Mouse (Mus musculus): ENCODE data around the gene Tpk1. TPM values are rescaled to one million over a fixed set of nuclear protein-coding genes. Genes with fewer than 3 reads are reported as not detected.

Gene Tpk1
- polyA plus RNA-seq, 1 experiment from 2014 or later = 8.2 TPM

GRCm38 (mm10) chr6:43360214-43360613, 305.9 kb downstream of the Tpk1 start:
- no peaks in the 10 kb centered on the region for H3K4me1 ChIP-seq (ENCODE audit: control insufficient read depth, insufficient read depth, low read length)
- no peaks in the 10 kb centered on the region for H3K9me3 ChIP-seq (ENCODE audit: control insufficient read depth, low read length)
- WGBS = 29% methylated on average over 3 of the region's 3 CpGs
- no peaks in the 10 kb centered on the region for H3K27me3 ChIP-seq (replicated peaks; ENCODE audit: control insufficient read depth, insufficient read depth, low read length)
- H3K9ac ChIP-seq (ENCODE audit: low read depth, low read length) = no peak overlapping the region
- H3K4me3 ChIP-seq (ENCODE audit: low read depth, low read length) = no peak overlapping the region
- DNase-seq (ENCODE audit: low spot score) (peak; percentile 61), ATAC-seq (ENCODE audit: low read depth) (no peak)
- H3K36me3 ChIP-seq (ENCODE audit: control insufficient read depth, insufficient read depth, low read length) = no peaks in the 10 kb centered on the region
- H3K27ac ChIP-seq (replicated peaks; ENCODE audit: low read depth, low read length) = no peak overlapping the region
- H3K4me2 ChIP-seq (ENCODE audit: low read depth, low read length) = no peak overlapping the region

DNA sequence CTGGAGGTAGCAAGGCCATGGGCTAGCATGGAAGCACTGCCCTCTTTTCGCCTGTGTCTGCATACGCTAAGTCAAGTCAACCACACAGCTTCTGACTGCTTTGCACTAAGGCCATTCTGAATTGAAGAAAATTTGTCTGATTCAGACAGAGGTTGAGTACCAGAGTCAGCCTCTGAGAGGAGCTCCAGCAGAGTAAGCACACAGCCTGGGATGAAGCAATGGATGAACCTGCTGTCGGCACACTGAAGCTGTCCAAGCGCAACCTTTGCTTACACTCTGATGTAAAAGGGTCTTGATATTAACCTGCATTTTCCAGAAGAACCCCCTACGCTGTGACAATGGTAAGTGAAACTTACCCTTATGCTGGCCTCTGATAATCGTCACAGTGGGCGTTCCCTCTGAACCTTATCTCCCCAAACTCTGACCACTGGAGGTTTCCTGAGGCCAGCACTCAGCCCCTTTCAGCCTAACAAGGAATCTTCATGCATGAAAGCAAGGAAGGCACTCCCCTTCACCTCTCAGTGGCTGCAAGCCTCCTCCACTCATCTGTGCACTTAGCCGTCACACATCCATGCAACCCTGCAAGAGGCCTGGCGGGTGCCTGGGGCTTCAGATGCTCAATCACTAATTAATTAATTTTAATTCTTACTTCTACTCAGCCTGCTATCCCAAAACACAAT, 311.4 kb downstream of the Tpk1 start:
- no peaks in the 10 kb centered on the region for H3K36me3 ChIP-seq (ENCODE audit: control insufficient read depth, insufficient read depth, low read length)
- no peaks in the 10 kb centered on the region for H3K27me3 ChIP-seq (replicated peaks; ENCODE audit: control insufficient read depth, insufficient read depth, low read length)
- H3K4me3 ChIP-seq (ENCODE audit: low read depth, low read length) = no peak overlapping the region
- 84% methylated on average over 9 of the region's 9 CpGs for WGBS
- H3K9ac ChIP-seq (ENCODE audit: low read depth, low read length) = no peak overlapping the region
- H3K9me3 ChIP-seq (ENCODE audit: control insufficient read depth, low read length) = no peaks in the 10 kb centered on the region
- DNase-seq (ENCODE audit: low spot score) (no peak), ATAC-seq (ENCODE audit: low read depth) (no peak)
- H3K4me2 ChIP-seq (ENCODE audit: low read depth, low read length) = no peak overlapping the region
- no peaks in the 10 kb centered on the region for H3K4me1 ChIP-seq (ENCODE audit: control insufficient read depth, insufficient read depth, low read length)
- no peak overlapping the region for H3K27ac ChIP-seq (replicated peaks; ENCODE audit: low read depth, low read length)

GRCm38 (mm10) chr6:43353446-43353845, 312.6 kb downstream of the Tpk1 start:
- 86% methylated on average over 4 of the region's 4 CpGs for WGBS
- Histone ChIP-seq H3K4me3 (ENCODE audit: low read depth, low read length) (no peak overlapping the region), H3K4me1 (ENCODE audit: control insufficient read depth, insufficient read depth, low read length) (no peaks in the 10 kb centered on the region), H3K36me3 (ENCODE audit: control insufficient read depth, insufficient read depth, low read length) (no peaks in the 10 kb centered on the region), H3K9ac (ENCODE audit: low read depth, low read length) (no peak overlapping the region), H3K27ac (replicated peaks; ENCODE audit: low read depth, low read length) (no peak overlapping the region), H3K9me3 (ENCODE audit: control insufficient read depth, low read length) (no peaks in the 10 kb centered on the region), H3K4me2 (ENCODE audit: low read depth, low read length) (no peak overlapping the region), H3K27me3 (replicated peaks; ENCODE audit: control insufficient read depth, insufficient read depth, low read length) (no peaks in the 10 kb centered on the region)
- ATAC-seq (ENCODE audit: low read depth) (no peak), DNase-seq (ENCODE audit: low spot score) (no peak)

DNA sequence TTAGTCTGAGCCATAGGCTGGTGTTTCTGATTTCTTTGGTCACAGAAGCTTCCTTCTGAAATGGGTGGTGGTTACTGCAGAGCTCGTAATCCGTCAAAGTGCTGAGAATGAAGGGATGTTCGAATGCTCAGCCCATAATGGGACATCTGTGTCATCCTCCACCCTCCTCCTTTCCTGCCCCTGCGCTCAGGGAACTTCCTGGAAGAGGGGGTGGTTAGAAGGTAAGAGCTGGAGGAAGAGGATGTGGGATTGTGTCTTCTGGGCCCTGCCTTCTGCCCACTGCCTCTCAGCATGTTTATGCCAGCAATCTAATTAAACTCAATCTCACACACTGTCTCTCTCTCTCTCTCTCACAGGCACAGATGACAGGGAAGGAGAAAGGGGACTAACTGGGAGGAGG, 317.0 kb downstream of the Tpk1 start:
- H3K4me3 ChIP-seq (ENCODE audit: low read depth, low read length) = no peak overlapping the region
- H3K36me3 ChIP-seq (ENCODE audit: control insufficient read depth, insufficient read depth, low read length) = no peaks in the 10 kb centered on the region
- H3K4me1 ChIP-seq (ENCODE audit: control insufficient read depth, insufficient read depth, low read length) = no peaks in the 10 kb centered on the region
- H3K9ac ChIP-seq (ENCODE audit: low read depth, low read length) = no peak overlapping the region
- no peak overlapping the region for H3K4me2 ChIP-seq (ENCODE audit: low read depth, low read length)
- H3K9me3 ChIP-seq (ENCODE audit: control insufficient read depth, low read length) = no peaks in the 10 kb centered on the region
- no peak for ATAC-seq (ENCODE audit: low read depth)
- DNase-seq (ENCODE audit: low spot score) = no peak
- H3K27me3 ChIP-seq (replicated peaks; ENCODE audit: control insufficient read depth, insufficient read depth, low read length) = no peaks in the 10 kb centered on the region
- H3K27ac ChIP-seq (replicated peaks; ENCODE audit: low read depth, low read length) = no peak overlapping the region
- 73% methylated on average over 4 of the region's 4 CpGs for WGBS

- no peak overlapping the region for H3K4me2 ChIP-seq (ENCODE audit: low read depth, low read length)
- no peak overlapping the region for H3K4me3 ChIP-seq (ENCODE audit: low read depth, low read length)
- no peaks in the 10 kb centered on the region for H3K9me3 ChIP-seq (ENCODE audit: control insufficient read depth, low read length)
- H3K36me3 ChIP-seq (ENCODE audit: control insufficient read depth, insufficient read depth, low read length) = no peaks in the 10 kb centered on the region
- no peaks in the 10 kb centered on the region for H3K27me3 ChIP-seq (replicated peaks; ENCODE audit: control insufficient read depth, insufficient read depth, low read length)
- ATAC-seq (ENCODE audit: low read depth) (no peak), DNase-seq (ENCODE audit: low spot score) (no peak)
- H3K27ac ChIP-seq (replicated peaks; ENCODE audit: low read depth, low read length) = no peak overlapping the region
- H3K4me1 ChIP-seq (ENCODE audit: control insufficient read depth, insufficient read depth, low read length) = no peaks in the 10 kb centered on the region
- WGBS = 97% methylated on average over 1 of the region's 1 CpGs
- no peak overlapping the region for H3K9ac ChIP-seq (ENCODE audit: low read depth, low read length)
Observed at GRCm38 (mm10) chr6:43347637-43348036, 318.4 kb downstream of the Tpk1 start.

DNA sequence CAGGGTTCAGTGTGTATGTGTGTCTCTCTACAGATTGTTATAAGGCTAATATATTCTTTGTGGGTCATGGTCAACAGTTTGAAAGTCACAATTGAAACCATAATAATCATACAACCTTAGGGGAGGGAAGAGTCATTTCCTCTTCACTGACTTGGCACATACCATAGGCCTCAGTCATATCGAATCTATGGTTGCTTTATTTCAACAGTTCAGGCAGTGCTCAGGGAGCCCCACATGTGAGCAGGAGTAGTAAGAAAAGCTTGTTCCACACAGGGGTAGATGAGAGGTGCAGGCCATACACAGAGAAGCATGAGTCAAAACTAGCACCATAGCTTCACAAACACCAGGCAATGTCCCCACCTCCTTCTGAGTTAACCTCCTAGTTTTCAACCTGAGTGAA, 323.1 kb downstream of the Tpk1 start:
- 52% methylated on average over 1 of the region's 1 CpGs for WGBS
- Histone ChIP-seq H3K4me3 (ENCODE audit: low read depth, low read length) (no peak overlapping the region), H3K27me3 (replicated peaks; ENCODE audit: control insufficient read depth, insufficient read depth, low read length) (no peaks in the 10 kb centered on the region), H3K9me3 (ENCODE audit: control insufficient read depth, low read length) (no peaks in the 10 kb centered on the region), H3K9ac (ENCODE audit: low read depth, low read length) (no peak overlapping the region), H3K27ac (replicated peaks; ENCODE audit: low read depth, low read length) (no peak overlapping the region), H3K4me2 (ENCODE audit: low read depth, low read length) (no peak overlapping the region), H3K36me3 (ENCODE audit: control insufficient read depth, insufficient read depth, low read length) (no peaks in the 10 kb centered on the region), H3K4me1 (ENCODE audit: control insufficient read depth, insufficient read depth, low read length) (no peaks in the 10 kb centered on the region)
- no peak for DNase-seq (ENCODE audit: low spot score)
- no peak for ATAC-seq (ENCODE audit: low read depth)

DNA sequence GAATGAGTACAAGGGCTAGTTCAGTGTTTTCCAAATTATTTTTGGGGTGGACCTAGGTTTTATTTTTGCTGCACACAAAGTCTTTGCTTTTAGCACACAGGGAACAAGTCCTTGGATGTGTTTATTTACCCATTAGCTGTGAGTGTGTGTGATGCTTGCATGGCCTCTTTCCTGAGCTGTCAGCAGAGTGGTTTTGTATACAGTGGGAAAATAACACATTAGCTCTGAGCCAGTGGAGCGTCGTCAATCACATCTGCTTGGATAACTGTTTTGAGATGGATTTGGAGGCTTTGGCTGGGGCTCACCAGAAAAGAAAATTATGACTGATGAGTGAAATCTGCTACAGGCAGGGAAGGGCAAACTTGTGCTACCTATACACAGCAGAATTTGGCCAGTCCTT, 323.7 kb downstream of the Tpk1 start:
- no peak overlapping the region for H3K4me2 ChIP-seq (ENCODE audit: low read depth, low read length)
- no peaks in the 10 kb centered on the region for H3K36me3 ChIP-seq (ENCODE audit: control insufficient read depth, insufficient read depth, low read length)
- ATAC-seq (ENCODE audit: low read depth) (no peak), DNase-seq (ENCODE audit: low spot score) (no peak)
- WGBS = 49% methylated on average over 2 of the region's 2 CpGs
- no peaks in the 10 kb centered on the region for H3K27me3 ChIP-seq (replicated peaks; ENCODE audit: control insufficient read depth, insufficient read depth, low read length)
- H3K27ac ChIP-seq (replicated peaks; ENCODE audit: low read depth, low read length) = no peak overlapping the region
- H3K4me1 ChIP-seq (ENCODE audit: control insufficient read depth, insufficient read depth, low read length) = no peaks in the 10 kb centered on the region
- H3K9me3 ChIP-seq (ENCODE audit: control insufficient read depth, low read length) = no peaks in the 10 kb centered on the region
- no peak overlapping the region for H3K4me3 ChIP-seq (ENCODE audit: low read depth, low read length)
- H3K9ac ChIP-seq (ENCODE audit: low read depth, low read length) = no peak overlapping the region

GRCm38 (mm10) chr6:43338804-43339203, 327.3 kb downstream of the Tpk1 start:
- Histone ChIP-seq H3K27me3 (replicated peaks; ENCODE audit: control insufficient read depth, insufficient read depth, low read length) (no peaks in the 10 kb centered on the region), H3K4me3 (ENCODE audit: low read depth, low read length) (no peak overlapping the region), H3K36me3 (ENCODE audit: control insufficient read depth, insufficient read depth, low read length) (no peaks in the 10 kb centered on the region), H3K4me2 (ENCODE audit: low read depth, low read length) (no peak overlapping the region), H3K9ac (ENCODE audit: low read depth, low read length) (no peak overlapping the region), H3K4me1 (ENCODE audit: control insufficient read depth, insufficient read depth, low read length) (no peaks in the 10 kb centered on the region), H3K9me3 (ENCODE audit: control insufficient read depth, low read length) (no peaks in the 10 kb centered on the region), H3K27ac (replicated peaks; ENCODE audit: low read depth, low read length) (no peak overlapping the region)
- DNase-seq (ENCODE audit: low spot score) = no peak
- 52% methylated on average over 2 of the region's 2 CpGs for WGBS
- no peak for ATAC-seq (ENCODE audit: low read depth)

DNA sequence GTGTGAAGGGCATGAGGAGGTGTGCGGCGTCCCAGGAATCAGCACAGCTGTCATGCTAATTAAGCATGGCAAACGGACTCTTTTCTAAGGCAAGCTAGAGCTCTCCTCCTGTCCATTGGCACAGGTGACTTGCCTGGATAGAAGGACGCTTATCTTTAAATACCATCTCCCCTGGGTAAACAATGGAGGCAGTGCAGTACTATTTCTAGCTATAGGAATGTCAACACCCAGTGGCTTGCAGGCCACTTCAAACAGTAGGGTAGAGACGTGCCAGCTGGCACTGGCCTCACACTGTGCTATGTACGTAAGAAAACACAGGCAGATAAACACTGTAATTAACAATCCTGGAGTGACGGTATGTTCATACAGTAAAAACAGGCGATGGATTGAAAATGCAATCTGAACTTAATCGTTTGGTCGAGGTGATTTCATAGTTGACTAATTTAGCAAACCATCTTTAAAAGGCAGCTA, 328.6 kb downstream of the Tpk1 start:
- no peaks in the 10 kb centered on the region for H3K27me3 ChIP-seq (replicated peaks; ENCODE audit: control insufficient read depth, insufficient read depth, low read length)
- no peaks in the 10 kb centered on the region for H3K4me1 ChIP-seq (ENCODE audit: control insufficient read depth, insufficient read depth, low read length)
- H3K4me2 ChIP-seq (ENCODE audit: low read depth, low read length) = no peak overlapping the region
- no peak overlapping the region for H3K9ac ChIP-seq (ENCODE audit: low read depth, low read length)
- H3K27ac ChIP-seq (replicated peaks; ENCODE audit: low read depth, low read length) = no peak overlapping the region
- no peak overlapping the region for H3K4me3 ChIP-seq (ENCODE audit: low read depth, low read length)
- no peaks in the 10 kb centered on the region for H3K36me3 ChIP-seq (ENCODE audit: control insufficient read depth, insufficient read depth, low read length)
- ATAC-seq (ENCODE audit: low read depth) (peak; percentile 92), DNase-seq (ENCODE audit: low spot score) (peak; percentile 69)
- WGBS = 37% methylated on average over 10 of the region's 10 CpGs
- no peaks in the 10 kb centered on the region for H3K9me3 ChIP-seq (ENCODE audit: control insufficient read depth, low read length)
